Mouse (Mus musculus) C2C12 (cell line): ENCODE data around the gene Ccdc50.

Experiments used
- CEBPB ChIP-seq: IDR thresholded peaks from one replicate; pipeline ENCODE4 v1.6.1; 2011; ENCODE audit warnings: low read depth, mild to moderate bottlenecking, control low read depth, moderate library complexity
- CTCF ChIP-seq: IDR thresholded peaks from one replicate; pipeline ENCODE4 v1.5.1; 2011; ENCODE audit not compliant: control insufficient read depth, insufficient read depth, insufficient read length
- MYOG ChIP-seq: IDR thresholded peaks from one replicate; pipeline ENCODE4 v1.6.1; 2011; ENCODE audit not compliant: control insufficient read depth, insufficient read length; ENCODE audit errors: extremely low read depth
- USF1 ChIP-seq: IDR thresholded peaks from one replicate; pipeline ENCODE4 v1.6.1; 2011; ENCODE audit warnings: low read depth, mild to moderate bottlenecking, control low read depth, moderate library complexity

GRCm38 (mm10) chr16:27354464-27354863, 34.2 kb upstream of the Ccdc50 start:
- no peak for TF ChIP-seq CTCF
- no peak for TF ChIP-seq USF1
- no peak for TF ChIP-seq MYOG
- TF ChIP-seq CEBPB, result no peak
